Mouse (Mus musculus) olfactory bulb, adult 2 months (tissue): ENCODE results near the gene Rtl5.

ENCODE experiments used
- CTCF ChIP-seq: fragments of 200-500 bp; IDR thresholded peaks from 2 replicates; pipeline ENCODE4 v1.5.1; 2012; ENCODE audit warnings: low read depth, mild to moderate bottlenecking, low read length, moderate library complexity; ENCODE audit not compliant: insufficient read depth
- POLR2A ChIP-seq: fragments of 200-500 bp; IDR thresholded peaks from 2 replicates; pipeline ENCODE4 v1.6.1; 2012; ENCODE audit warnings: mild to moderate bottlenecking, low read depth, low read length, moderate library complexity; ENCODE audit not compliant: insufficient read depth

DNA sequence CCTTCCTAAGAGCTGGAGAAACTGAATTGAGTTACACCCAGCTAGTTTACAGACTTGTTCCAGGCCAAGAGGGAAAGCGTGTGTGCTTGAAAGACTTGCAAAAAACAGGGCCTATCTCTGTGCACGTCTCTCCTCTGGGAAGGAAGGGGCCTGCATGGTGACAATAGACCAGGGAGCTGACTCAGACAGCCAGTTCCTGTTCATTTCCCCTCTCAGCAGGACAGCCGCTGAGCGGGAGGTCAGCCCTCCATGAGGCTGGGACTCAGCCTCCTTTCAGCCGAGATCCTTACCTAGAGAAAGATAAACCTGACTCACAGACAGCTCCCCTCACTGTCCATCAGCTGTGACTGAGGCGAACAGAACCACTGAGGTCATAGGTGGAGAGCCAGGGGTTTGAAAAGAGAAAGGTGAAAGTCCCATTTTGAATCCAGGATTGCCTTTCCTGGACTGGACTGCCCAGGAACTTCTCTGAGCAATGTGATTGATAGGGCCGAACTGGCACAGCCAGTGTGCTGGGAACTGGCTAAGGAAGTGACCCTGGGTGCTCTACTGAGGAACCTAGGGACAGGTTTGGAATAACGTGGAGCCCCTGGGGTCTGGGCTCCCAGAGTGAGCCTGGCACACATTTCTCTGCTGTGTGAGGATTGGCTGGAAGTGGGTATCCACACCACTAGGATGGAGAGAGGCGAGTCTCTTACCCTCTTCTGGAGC lies 53.7 kb downstream of the Rtl5 start:
- TF ChIP-seq POLR2A (no peak), CTCF (no peak)
